8 mouse cellular contexts compared by ENCODE assay signal in genomic region chr5:45638806-45639714, GRCm38 (mm10). TPM values are rescaled to one million over a fixed set of nuclear protein-coding genes. Genes with fewer than 3 reads are reported as not detected.
DNase-seq lines count a peak whose midpoint lies in the region; ATAC-seq and TF ChIP-seq lines count a peak whose summit lies in the region.

Fam184b (minus strand) TSS chr5:45639614.

- peaks cover 67% of the 10 kb centered on the region for H3K27me3 ChIP-seq in Patski
- no peaks in the 10 kb centered on the region for H3K27me3 ChIP-seq in forebrain, embryonic 14.5 days (replicated peaks; ENCODE audit: control insufficient read depth, insufficient read depth, low read length)

- POLR2A ChIA-PET in Patski (lab: Charles Lee), result no interaction called here

- no peaks in the 10 kb centered on the region for H3K9me3 ChIP-seq in forebrain, embryonic 14.5 days (replicated peaks; ENCODE audit: control insufficient read depth, low read length)

- peak within 1 kb of the TSS; percentile 62 for H3K9ac ChIP-seq in forebrain, embryonic 14.5 days (ENCODE audit: low read length)

- peak within 1 kb of the TSS; percentile 47 for H3K4me3 ChIP-seq in forebrain, embryonic 14.5 days (ENCODE audit: low read depth, low read length)

- 0 out of 2 replicates have a peak within 1 kb of the TSS, but pooled peaks have one; percentile 48 for H3K27ac ChIP-seq in forebrain, embryonic 14.5 days (ENCODE audit: low read depth, low read length)

- no peaks in the 10 kb centered on the region for H3K4me1 ChIP-seq in forebrain, embryonic 14.5 days (ENCODE audit: control insufficient read depth, insufficient read depth, low read length)

- in situ Hi-C loops in Patski (cut with MboI; ENCODE audit: low pct_unique_long_range_greater_than_20kb), result no loop called here

- H3K36me3 ChIP-seq in forebrain, embryonic 14.5 days (ENCODE audit: control insufficient read depth, insufficient read depth, low read length), result no peaks in the 10 kb centered on the region

- CTCF ChIA-PET in Patski (lab: Charles Lee), result interaction anchor here (1.2 to 1.3 kb wide), 2 partner anchors 14 to 29 kb away, joined by 3 to 4 read pairs; no protein-coding TSS in a partner anchor

- peak; percentile 64 for ATAC-seq in Patski
- ATAC-seq in cerebellum, adult (ENCODE audit: insufficient number of reproducible peaks, low FRiP score, low TSS enrichment), result peak; percentile 94
- peak; percentile 93 for ATAC-seq in forebrain, embryonic 14.5 days
- ATAC-seq in monocyte, adult 5-6 weeks (replicated peaks; ENCODE audit: insufficient number of reproducible peaks, low FRiP score, low TSS enrichment, poor library complexity, severe bottlenecking), result no peak

- no peak for TF ChIP-seq CTCF in Patski (IDR thresholded peaks at IDR 0.05)

- WGBS in forebrain, embryonic 14.5 days, result 1% methylated on average over 46 of the region's 48 CpGs

- peak within 1 kb of the TSS; percentile 73 for H3K4me2 ChIP-seq in forebrain, embryonic 14.5 days (ENCODE audit: low read length)

- no peak for DNase-seq in Patski (ENCODE audit: low read depth, low spot score)
- peak; percentile 86 for DNase-seq in forebrain, embryonic 14.5 days (ENCODE audit: low spot score)
- DNase-seq in induced T-regulatory cell, adult 2 months (ENCODE audit: low read depth), result peak; percentile 29
- peak; percentile 74 to 81 for DNase-seq in left cerebral cortex, adult 18-20 months (ENCODE audit: low spot score in 2 of 2)
- DNase-seq in lung, postnatal 14 days, result peak; percentile 23
- peak; percentile 39 for DNase-seq in ovary, postnatal 36 days (ENCODE audit: low spot score)

RNA-seq across cellular contexts. Expression of gene Fam184b, which starts in this region (rescaled TPM):
- 0.05 TPM for polyA plus RNA-seq in Patski (2021)
- polyA plus RNA-seq in forebrain, embryonic 14.5 days (2014; fragmentation: Nextera tagmentation; extraction: Ambion mirVana), result 2.9 and 4.2 TPM in 2 replicates
- total RNA-seq in left cerebral cortex, adult 18-20 months (2021), result 1 to 10 TPM; 7.3 to 7.6 TPM
- total RNA-seq in monocyte, adult 5-6 weeks (2017), result 0.21 TPM in 1 of 3 replicates, not detected in the others

Comparison
In these comparisons a context has a peak if more than half of its experiments do, and no peak if none do; other contexts are left out.
1. Peak in ATAC-seq in Patski; RNA of the gene not detected or under 1 TPM.